Mouse (Mus musculus) monocyte, adult 5-6 weeks (primary cell): Measurements from ENCODE around the gene Aldob. TPM values are rescaled to one million over a fixed set of nuclear protein-coding genes. Genes with fewer than 3 reads are reported as not detected.

ENCODE experiments used
- ATAC-seq: fragments of 153-309, 156-312 bp; replicated peaks from 2 replicates; pipeline ENCODE4 v1.8.0; 2017; ENCODE audit warnings: mild to moderate bottlenecking; ENCODE audit not compliant: low TSS enrichment, insufficient number of reproducible peaks, severe bottlenecking, poor library complexity, low FRiP score
- total RNA-seq: library from RNA; stranded (forward); fragments of 200-1000, 200-491, 200-594 nt; gene quantifications from 3 replicates; pipeline ENCODE4 v1.2.3, GENCODE M21; 2017

The Aldob gene
- total RNA-seq: not detected in 3 replicates

GRCm38 (mm10) chr4:49549383-49549782 is at the start of gene Aldob:
TSS of gene Aldob (minus strand) at chr4:49549546.
- ATAC-seq: no peak

GRCm38 (mm10) chr4:49597183-49598100 is 48.1 kb upstream of the Aldob start, which contains the start of gene Tmem246:
TSS of gene Tmem246 (minus strand) at chr4:49597876.
- ATAC-seq: no peak

DNA sequence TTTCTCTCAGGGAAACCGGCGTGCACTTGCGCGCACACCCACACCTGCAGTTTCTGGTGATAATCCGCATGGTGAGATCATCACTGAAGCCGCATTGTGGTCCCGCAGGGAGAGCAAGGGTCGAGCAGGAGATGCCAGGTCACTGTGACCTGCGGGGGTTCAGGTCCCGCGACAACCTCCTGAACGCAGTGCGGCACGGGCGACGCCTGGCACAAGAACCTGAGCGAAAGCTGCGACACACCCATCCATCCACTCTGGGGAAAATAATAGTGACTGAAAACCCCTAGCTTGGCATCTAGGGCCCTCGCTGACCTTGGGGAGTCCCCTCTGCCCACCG is 47.5 kb upstream of the Aldob start:
- ATAC-seq: no peak

DNA sequence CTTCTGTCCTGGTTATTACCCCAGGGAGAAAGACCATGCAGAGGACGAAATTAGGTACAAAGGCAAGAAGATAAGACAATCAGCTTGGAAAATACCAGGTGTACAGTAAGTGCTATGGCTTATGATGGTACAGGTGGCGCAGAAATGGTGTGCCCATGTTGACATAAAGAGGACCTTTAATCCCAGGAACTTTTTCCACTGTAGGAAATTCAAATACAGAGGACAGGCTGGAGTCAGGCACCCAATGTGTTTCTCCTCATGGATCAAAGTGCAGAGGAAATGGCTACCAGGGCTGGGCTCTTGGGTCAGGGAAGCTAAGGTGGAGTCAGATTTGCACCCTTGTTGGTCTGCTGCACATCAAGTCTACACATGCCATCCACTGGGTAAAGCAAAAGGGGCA is 40.8 kb upstream of the Aldob start:
- ATAC-seq: no peak

GRCm38 (mm10) chr4:49586811-49587210 is 37.5 kb upstream of the Aldob start:
- no peak for ATAC-seq

DNA sequence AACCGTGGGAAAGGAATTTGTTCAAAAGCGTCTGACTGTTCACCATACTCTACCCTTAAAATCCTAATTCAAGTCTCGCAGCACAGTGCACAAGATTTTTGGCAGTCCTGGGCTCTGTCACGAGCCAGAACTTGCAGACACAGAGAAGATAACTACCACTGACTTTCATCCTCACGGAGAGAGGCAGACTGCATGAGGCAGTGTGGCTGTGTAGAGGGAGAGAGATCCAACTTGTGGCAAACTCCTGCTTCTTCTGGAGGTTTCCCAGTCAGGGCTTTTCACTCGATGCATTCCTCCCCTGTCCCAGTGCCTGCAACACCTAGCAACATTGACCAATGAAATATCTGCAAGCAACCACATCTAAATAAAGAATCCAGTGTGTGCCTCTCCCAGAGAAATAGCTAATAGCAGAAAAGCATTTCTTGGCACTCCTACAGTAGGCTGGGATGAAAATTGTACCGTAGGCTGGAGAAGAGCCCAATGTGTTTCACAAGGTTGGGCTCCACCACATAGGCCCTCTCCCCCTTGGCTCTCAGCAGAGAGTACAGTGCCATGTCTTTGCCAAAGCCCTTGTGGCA is 36.3 kb upstream of the Aldob start:
- no peak for ATAC-seq

DNA sequence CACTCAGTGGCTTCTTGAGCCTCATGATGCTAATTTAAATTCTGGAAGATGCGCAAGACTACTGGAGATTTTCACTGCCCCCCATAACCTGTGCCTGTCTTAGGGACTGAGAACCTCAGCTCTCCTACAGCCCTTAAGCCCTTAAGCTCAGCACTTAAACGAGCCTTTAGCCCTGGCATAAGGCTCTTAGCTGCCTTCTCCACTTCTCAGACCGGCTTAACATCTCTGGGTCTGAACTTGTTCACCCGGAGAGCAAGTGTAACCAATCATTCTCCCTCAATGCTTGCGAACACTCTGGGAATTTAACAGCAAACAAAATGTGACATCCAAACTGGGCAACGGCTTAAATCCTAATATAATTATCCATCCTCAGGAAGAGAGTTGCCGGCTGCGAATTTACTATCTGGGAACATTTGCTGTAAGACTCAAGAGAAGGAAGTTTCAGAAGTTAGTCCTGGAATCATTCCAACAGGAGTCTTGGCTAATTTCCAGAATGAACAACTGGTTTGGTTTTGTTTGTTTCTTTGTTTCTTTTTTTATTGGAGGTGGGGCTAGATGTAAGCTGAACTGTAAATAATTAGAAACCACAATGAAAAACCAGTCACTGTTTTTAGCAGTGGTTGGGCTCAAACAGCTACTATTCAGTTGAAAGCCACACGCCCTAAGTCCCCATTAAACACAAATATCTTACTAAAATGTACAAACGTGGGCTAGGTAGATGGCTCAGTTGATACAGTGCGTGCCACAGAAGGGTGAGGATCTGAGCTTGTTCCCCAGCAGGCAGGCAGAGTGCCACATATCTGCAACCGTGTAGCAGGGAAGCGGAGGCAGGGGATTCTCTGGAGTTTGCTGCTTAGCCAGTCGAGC is 34.9 kb upstream of the Aldob start:
- no peak for ATAC-seq

GRCm38 (mm10) chr4:49581256-49581655 is 31.9 kb upstream of the Aldob start:
- no peak for ATAC-seq

DNA sequence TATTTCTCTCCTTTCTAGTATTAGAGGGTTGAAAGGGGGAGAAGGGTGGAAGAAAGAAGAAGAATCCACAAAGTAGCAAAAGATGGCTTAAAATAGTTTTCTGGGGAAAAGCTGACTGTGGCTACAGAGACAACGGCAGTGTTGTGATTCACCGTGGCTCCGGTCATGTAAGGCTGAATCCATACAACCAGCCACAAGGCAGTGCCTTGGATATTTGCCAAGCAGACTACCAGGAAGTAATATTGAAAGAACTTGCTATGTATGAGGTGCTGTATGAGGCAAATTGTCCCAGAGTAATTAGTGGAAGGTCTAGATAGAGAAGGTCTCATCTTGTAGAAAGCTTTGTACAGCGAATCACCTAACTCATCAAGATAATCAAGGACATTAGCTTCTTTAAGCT is 22.8 kb upstream of the Aldob start:
- ATAC-seq: no peak

DNA sequence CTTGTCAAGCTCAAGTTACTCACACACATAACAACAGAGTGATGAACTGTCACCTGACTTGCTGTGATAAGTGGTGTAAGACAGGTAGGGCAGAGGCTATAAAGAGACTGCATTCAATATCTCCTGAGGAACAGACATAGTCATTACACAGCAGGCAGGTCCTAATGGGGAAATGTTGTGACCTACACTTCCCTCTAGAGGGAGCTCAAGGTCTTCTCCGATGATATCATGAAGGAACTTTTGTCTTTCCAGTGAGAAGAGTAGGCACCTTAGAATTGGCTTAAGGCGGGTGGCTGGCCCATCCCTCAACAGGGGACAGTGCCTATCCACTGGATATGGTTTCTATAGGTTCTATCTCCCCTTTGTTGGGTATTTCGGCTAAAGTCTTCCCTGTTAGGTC is 18.3 kb upstream of the Aldob start:
- peak; percentile 83 for ATAC-seq

GRCm38 (mm10) chr4:49559915-49560772 is 10.8 kb upstream of the Aldob start:
- ATAC-seq: 0 out of 2 replicates have a peak, but pooled peaks have one; percentile 13

DNA sequence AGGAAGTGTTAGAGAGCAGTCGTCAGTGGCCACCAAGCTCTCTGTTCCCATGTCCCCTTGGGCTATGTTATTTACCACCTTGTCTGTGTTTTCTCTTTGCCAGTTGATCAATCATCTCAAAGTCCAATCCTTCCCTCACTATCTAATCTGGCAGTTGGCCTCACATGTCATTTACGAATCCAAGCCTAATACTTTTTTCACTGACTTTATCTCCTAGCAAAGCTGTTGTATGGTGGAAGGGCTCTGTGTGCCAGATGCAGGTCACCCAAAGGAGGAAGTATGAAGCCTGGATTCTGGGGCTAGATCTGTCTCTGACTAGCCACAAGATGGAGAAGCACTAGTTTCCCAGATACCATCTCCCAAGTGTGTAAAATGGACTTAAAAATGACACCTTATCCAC is 8.8 kb upstream of the Aldob start:
- ATAC-seq: no peak

DNA sequence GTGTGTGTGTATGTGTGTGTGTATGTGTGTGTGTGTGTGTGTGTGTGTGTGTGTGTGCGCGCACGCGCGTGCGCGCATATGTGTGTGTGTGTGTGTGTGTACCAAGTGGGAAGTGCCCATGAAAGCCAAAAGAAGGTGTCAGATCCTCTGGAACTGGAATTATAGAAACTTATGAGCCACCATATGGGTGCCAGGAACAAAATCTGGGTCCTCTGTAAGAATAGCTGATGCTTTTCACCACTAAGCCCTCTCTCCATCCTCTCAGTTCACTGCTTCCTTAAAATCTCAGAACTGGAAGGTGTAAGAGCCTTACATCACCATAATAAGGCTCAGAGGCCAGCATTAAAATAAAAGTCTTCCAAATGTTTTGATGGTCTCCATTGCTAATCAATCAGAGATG is 8.0 kb upstream of the Aldob start:
- no peak for ATAC-seq

GRCm38 (mm10) chr4:49553380-49553779 is 4.0 kb upstream of the Aldob start:
- ATAC-seq: no peak

DNA sequence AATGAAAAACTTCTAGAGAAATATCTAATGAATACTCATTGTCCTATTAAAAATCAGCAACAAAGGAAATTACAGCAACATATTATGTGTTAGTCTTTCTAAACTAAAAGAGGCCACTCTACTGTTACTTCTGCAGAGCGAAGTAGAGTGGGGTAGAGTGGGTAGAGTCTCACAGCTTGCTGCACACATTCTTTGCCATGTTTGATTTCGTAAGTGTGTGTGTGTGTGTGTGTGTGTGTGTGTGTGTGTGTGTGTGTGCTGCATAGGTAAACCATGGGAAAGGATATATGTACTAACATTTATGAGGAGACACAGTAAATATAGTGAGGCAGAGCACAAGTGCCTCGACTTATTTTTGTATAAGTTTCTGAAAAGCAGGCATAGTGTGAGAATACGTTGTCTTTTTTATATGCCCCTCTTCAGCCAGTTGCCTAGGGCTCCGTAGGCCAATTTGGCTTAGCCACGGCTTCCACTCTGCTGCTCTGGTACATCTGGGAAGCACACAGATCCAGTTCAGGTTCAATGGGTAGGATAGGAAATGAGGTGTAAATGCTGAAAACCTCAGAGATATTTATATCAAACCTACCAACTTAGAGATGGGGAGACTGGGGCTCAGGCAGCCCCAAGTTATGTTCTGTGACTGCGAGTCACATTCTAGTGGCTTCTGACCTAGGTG is 1.7 kb downstream of the Aldob start:
- no peak for ATAC-seq

DNA sequence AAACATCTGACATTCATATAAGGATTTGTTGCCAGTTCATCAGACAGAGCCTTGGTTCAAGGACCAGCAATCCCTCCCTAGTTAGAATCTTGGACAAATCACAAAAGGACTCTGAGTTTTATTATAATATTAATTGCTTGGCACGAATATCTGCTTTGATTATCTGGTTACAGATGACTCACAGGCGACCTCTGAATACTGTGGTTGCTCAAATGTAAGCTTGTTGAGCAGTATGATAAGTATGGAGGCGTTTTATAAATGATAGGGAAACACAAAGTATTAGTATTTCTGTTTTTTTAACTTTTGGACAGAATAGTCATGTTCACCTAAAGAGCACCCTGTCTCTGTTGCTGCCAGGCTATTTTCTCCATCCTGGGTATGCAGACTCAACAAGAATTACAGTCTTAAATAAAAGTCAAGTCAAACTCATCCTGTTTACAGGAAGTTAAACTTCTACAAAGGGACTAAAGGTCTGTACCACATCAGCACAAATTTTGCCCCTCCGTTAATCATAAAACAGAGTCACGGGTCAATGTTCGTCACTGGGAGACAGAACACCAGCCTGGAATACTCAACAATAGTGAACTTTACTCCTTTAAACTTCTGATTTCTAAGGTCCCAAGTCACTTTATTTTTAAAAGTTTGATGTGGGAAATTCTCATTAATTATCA is 2.3 kb downstream of the Aldob start:
- ATAC-seq: no peak

GRCm38 (mm10) chr4:49546026-49546425 is 3.3 kb downstream of the Aldob start:
- no peak for ATAC-seq
